Mouse (Mus musculus): ENCODE results near the gene Snx14.
"Not testable (repeated sequence)": the region's sequence is repeated elsewhere in the genome, so short reads cannot be mapped to it uniquely, and the experiment has no call there.

Gene Snx14

DNA sequence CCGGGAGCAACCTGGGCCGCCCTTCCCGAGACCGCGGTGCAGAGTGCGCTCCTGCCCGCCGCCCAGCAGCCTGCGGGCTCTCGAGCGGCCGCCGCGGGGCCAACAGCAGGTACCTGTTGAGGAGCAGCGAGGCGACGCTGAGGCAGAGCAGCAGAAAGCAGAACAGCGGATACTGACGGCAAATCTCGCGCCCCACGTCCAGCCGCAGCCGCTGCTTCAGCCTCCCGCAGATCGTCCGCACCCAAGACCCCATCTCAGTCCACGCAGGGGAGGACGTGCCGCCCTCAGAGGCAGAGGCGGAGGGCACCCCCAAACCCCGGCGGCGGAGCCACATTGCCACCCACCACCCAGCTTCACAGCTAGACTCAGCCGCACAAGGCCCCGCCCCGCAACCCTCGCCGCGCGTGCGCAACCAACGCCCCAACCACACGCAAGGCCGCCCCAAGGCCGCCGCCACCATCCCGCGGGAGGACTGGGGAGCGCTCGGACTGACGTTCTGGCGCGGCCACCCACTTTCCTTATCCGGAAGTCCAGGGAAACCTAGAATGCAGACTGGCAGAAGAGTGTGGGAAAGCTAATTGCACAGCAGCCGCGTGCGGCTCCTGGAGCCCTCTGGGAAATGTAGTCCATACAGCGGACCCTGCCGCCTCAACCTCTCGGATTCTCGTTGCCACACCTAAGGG is at the start of gene Snx14:
TSS of gene Snx14 (minus strand) at position 404 of the 683 bp plus-strand sequence.
- peak; percentile 97 for DNase-seq

- no peak for DNase-seq
These were observed 45.8 kb upstream of the Snx14 start for GRCm38 (mm10) chr9:88484531-88484930.

DNA sequence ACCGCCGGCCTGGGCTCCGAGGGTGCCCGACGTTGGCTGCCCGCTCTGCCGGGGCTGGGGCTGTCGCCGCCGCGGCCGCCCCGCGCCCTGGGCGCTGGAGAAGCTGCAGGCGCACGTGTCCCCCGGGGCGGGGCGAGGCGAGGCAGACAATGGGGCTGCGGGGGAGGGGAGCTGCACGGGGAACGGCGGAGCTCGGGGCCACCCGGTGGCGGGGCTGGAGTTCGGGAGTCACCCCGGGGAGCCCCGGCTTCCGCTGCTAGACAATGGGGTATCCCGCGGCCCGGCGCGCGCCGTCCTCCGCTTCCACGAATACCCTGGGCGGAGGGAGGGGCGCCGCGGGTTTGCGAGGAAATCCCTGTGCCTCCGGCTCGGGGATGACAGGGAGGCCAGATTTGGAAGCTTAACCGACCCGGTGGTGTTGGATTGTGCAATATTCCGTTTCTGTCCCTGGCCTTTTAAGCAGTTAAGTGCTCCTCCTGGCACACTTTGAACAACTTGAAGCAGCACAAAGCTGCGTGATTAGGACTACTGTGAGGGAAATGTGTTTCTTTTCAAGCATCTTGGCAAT is 44.2 kb upstream of the Snx14 start:
- DNase-seq = peak; percentile 86

GRCm38 (mm10) chr9:88482230-88482828 is 43.6 kb upstream of the Snx14 start, which contains the start of gene Syncrip:
Gene Syncrip (minus strand): TSS chr9:88482574.
- DNase-seq = peak; percentile 91

GRCm38 (mm10) chr9:88481791-88482160 is 43.0 kb upstream of the Snx14 start:
- peak; percentile 73 for DNase-seq

DNA sequence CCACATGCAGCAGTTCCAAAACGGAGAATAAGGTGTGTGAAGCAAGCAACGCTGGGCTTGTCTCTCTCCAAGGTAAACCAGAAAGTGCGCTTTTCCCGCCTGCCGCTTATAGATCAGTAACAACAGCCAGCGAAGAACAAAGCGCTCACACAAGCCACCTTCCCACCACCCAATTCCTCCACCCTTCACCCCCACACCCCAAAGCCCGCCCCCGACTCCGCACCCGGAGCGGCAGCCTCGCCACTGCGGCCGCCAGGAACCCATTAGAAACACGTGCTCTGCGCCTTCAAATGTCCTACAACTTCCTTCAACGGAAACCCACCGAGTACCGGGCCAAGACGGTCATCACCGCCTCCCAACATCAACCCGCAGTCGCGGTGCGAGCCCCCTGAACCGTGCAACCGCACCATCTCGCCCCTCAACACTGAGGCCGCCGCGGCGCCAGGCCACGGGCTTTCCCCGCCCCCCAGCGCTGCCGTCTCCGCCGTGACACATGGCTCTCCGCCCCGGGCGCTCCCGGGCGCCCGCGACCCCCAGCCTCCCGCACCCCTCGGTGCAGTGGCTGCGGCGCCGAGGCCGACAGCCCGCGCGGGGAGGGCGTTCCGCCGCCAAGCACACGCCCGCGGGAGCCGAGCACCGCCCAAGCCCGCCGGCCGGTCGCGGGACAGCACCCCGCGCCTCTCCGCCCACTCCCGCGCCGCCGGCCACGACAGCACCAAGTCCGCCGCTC is 42.5 kb upstream of the Snx14 start:
- DNase-seq = peak; percentile 51

GRCm38 (mm10) chr9:88480120-88480519 is 41.4 kb upstream of the Snx14 start:
- no peak for DNase-seq

DNA sequence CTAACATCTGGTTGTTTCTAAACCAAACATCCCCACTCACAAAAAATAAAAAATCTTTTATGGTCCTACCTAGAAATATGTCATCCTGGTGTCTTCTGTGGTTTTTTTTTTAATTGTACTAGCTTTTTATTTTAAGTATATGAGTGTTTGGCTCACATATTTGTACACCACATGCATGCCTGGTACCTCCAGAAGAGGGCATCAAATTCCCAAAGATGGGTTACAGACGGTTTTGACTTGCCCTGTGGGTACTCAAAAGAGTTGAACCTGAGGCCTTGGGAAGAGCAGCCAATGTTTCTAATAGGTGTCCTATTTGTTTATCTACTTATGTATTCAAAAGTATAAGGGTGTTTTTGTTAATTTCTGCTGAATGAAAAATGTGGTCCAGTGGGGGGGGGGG is 37.4 kb upstream of the Snx14 start:
- no peak for DNase-seq

DNA sequence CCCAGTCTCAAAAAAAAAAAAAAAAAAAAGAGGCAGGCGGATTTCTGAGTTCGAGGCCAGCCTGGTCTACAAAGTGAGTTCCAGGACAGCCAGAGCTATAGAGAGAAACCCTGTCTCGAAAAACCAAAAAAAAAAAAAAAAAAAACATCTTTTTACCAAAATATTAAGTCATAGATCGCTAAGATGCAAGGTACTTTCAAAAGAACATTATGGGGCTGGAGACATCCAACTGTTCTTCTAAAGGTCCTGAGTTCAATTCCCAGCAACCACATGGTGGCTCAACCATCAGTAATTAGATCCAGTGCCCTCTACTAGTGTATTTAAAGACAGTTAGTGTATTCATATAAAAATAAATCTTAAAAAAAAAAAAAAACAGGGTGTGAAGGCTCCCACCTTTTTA is 22.3 kb upstream of the Snx14 start:
- DNase-seq = not testable (repeated sequence)

- DNase-seq = no peak
These were observed 1.2 kb upstream of the Snx14 start for GRCm38 (mm10) chr9:88439991-88440390.

GRCm38 (mm10) chr9:88439238-88439600 is 461 bp upstream of the Snx14 start:
- no peak for DNase-seq

GRCm38 (mm10) chr9:88438237-88438554 is 562 bp downstream of the Snx14 start:
- no peak for DNase-seq

- no peak for DNase-seq
These were observed 1.2 kb downstream of the Snx14 start for GRCm38 (mm10) chr9:88437342-88438236.

GRCm38 (mm10) chr9:88424356-88424755 is 14.4 kb downstream of the Snx14 start:
- no peak for DNase-seq

DNA sequence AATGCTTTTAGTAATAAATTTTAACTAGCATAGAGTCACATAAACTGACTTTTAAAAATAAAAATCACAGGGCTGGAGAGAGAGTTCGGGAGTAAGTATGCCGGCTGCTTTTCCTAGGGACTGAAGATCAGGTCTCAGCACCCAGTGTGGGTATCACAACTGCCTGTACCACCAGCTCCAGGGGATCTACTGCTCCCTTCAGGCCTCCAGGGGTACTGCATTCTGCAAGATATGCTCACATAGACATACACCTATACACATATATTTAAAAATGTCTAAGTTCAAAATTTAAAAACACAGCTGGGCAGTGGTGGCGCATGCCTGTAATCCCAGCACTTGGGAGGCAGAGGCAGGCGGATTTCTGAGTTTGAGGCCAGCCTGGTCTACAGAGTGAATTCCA is 16.3 kb downstream of the Snx14 start:
- DNase-seq = no peak

DNA sequence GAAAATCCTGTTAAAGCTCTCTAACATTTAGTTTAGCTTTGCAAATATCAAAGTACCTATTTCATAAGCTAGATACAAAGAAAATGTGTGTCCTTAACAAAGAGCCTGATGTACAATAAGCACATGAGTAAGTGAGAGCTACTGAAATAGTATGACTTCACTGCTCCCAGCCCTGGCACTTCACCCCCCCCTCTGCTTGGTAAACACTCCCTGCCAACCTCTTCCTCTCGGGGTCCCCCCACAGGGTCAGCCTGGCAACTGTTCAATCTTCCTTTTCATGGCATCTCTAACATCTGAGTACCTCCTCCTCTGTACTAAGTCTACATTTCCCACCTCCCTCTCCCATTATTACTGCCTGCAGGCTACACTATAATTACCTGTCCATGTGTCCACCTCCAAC is 22.0 kb downstream of the Snx14 start:
- no peak for DNase-seq

DNA sequence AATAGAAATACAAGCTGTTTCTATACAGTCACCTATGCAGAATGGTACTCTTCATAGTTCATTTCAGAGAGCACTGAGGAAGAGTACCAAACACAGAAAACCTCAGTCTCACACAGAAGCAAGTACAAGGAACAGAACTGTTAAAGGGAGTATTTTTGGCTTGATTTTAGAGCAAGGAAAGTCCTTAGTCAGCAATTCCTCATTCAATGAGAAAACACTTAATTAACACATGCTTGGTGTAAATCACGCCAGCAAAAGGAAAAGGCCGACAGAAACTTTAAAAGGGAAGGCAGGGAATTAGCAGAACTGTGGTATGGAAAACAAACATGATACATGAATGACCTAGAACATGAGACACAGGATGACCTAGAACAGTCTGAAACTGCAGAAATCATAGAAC is 28.8 kb downstream of the Snx14 start:
- no peak for DNase-seq

DNA sequence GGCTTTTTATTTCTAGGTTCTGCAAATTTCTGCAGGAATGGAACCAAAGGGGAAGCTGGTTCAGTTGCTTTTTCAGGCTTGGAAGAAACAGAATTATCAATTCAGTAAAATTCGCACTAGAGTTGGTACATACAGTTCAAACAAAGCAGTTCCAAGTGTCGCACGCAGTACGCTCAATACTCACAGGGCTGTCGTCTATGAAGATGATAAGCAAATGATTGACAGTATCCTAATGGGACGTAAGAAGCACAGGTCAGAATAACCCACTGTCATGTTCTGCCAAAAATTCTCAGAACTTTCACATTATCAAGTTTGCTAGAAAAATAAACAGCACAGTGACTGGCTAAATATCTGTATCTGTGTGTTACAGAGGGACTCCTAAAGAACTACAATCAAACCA is 34.2 kb downstream of the Snx14 start:
- no peak for DNase-seq

GRCm38 (mm10) chr9:88404088-88404487 is 34.7 kb downstream of the Snx14 start:
- no peak for DNase-seq

GRCm38 (mm10) chr9:88398461-88398860 is 40.3 kb downstream of the Snx14 start:
- DNase-seq = no peak

- DNase-seq = no peak
These were observed 43.9 kb downstream of the Snx14 start for GRCm38 (mm10) chr9:88394852-88395251.

DNA sequence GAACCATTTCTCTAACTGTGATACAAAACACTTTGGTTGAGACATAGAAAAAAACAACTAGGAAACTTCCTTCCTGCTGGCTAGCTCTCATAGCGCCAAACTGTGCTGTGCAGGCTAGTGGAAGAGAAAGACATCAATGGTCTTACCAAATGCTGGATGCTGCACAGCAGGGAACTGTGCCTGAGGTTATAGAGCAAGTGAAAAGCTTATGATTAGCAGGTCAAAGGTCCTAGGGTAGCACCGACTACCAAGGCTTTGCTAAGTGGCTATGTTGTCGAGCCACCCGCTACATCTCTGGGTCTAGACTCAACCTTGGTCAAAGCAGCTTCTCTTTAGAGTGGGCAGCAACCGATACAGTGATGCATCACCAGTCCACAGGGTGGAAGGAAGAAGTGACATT is 49.9 kb downstream of the Snx14 start:
- no peak for DNase-seq

GRCm38 (mm10) chr9:88380542-88380941 is 58.2 kb downstream of the Snx14 start:
- no peak for DNase-seq
